Mouse (Mus musculus): ENCODE measurements around the gene Dusp3. TPM values are rescaled to one million over a fixed set of nuclear protein-coding genes. Genes with fewer than 3 reads are reported as not detected.

The Dusp3 gene
- polyA plus RNA-seq, 1 experiment from 2014 or later = 11.3 TPM

- Histone ChIP-seq H3K9me3 (no peaks in the 10 kb centered on the region), H3K4me2 (replicated peaks) (peak overlapping the region; percentile 76), H3K4me3 (replicated peaks) (peak overlapping the region; percentile 68), H3K36me3 (peaks cover 12% of the 10 kb centered on the region), H3K27ac (peak overlapping the region; percentile 93), H3K9ac (replicated peaks) (peak overlapping the region; percentile 82), H3K4me1 (replicated peaks) (peaks cover 47% of the 10 kb centered on the region), H3K27me3 (0 out of 2 replicates have a peak, but pooled peaks cover 3% of the 10 kb centered on the region)
- peak; percentile 21; the same call in 1 of the 2 replicates for ATAC-seq
- WGBS = 3% methylated on average over 22 of the region's 23 CpGs
Observed at GRCm38 (mm10) chr11:102025991-102026660, 39.3 kb upstream of the Dusp3 start.

GRCm38 (mm10) chr11:102025354-102025753, 38.5 kb upstream of the Dusp3 start:
- H3K9me3 ChIP-seq = no peaks in the 10 kb centered on the region
- ATAC-seq = no peak
- peak overlapping the region; percentile 68 for H3K4me3 ChIP-seq (replicated peaks)
- H3K36me3 ChIP-seq = peaks cover 14% of the 10 kb centered on the region
- H3K27me3 ChIP-seq = no peaks in the 10 kb centered on the region
- H3K4me1 ChIP-seq (replicated peaks) = peaks cover 47% of the 10 kb centered on the region
- H3K27ac ChIP-seq = peak overlapping the region; percentile 25; the same call in 1 of the 2 replicates
- WGBS = 35% methylated on average over 7 of the region's 7 CpGs
- H3K9ac ChIP-seq (replicated peaks) = peak overlapping the region; percentile 46; the same call in 1 of the 2 replicates
- peak overlapping the region; percentile 76 for H3K4me2 ChIP-seq (replicated peaks)

DNA sequence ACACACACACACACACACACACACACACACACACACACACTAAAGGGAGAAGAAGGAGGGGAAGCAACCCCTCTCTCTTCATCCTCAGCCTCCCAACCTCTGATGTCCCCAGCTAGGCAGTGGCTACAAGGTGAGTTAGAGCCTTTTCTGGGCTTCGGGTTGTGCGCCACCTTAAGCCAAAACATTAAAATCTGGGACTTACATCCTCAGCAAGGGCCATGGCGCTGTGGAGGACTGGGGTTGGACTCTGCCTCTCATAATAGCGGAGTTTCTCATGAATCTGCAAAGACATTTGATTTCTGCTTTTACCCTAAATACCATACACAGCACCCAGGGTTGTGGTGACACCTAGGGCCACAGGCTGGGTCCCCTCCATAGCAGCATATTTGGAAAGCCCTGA, 38.1 kb upstream of the Dusp3 start:
- H3K4me2 ChIP-seq (replicated peaks) = peak overlapping the region; percentile 76
- H3K27me3 ChIP-seq = no peaks in the 10 kb centered on the region
- H3K4me3 ChIP-seq (replicated peaks) = peak overlapping the region; percentile 68; the same call in 1 of the 2 replicates
- no peaks in the 10 kb centered on the region for H3K9me3 ChIP-seq
- ATAC-seq = no peak
- peak overlapping the region; percentile 46; the same call in 1 of the 2 replicates for H3K9ac ChIP-seq (replicated peaks)
- H3K36me3 ChIP-seq = peaks cover 19% of the 10 kb centered on the region
- H3K27ac ChIP-seq = no peak overlapping the region
- 82% methylated on average over 4 of the region's 4 CpGs for WGBS
- H3K4me1 ChIP-seq (replicated peaks) = peaks cover 45% of the 10 kb centered on the region

- Histone ChIP-seq H3K27ac (0 out of 2 replicates have a peak overlapping the region, but pooled peaks have one; percentile 9), H3K9me3 (no peaks in the 10 kb centered on the region), H3K36me3 (peaks cover 23% of the 10 kb centered on the region), H3K27me3 (no peaks in the 10 kb centered on the region), H3K4me3 (replicated peaks) (0 out of 2 replicates have a peak overlapping the region, but pooled peaks have one; percentile 68), H3K4me1 (replicated peaks) (peaks cover 48% of the 10 kb centered on the region), H3K4me2 (replicated peaks) (no peak overlapping the region; the same call in 1 of the 2 replicates), H3K9ac (replicated peaks) (peak overlapping the region; percentile 19)
- no peak for ATAC-seq
- WGBS = 89% methylated on average over 6 of the region's 6 CpGs
Observed at GRCm38 (mm10) chr11:102024084-102024758, 37.4 kb upstream of the Dusp3 start.

DNA sequence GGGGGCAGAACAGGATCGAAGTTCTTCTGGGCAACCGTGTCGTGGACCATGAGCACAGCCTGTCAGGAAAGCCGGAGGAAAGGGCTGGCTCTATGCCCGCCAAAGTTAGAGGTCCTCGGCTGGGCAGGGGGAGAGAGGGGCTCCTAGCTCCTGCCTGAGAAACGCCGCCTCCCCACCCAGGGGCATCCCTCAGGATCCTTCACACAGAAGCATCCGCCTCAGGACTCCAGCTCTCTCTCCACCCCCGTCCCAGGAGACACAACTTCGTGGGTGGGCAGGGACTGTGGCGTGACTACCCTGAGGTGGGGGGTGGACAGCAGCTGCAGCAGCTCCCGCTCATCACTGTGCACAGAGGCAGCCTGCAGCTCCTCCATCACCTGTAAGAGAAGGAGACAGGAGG, 36.6 kb upstream of the Dusp3 start:
- H3K4me2 ChIP-seq (replicated peaks) = no peak overlapping the region
- H3K27ac ChIP-seq = no peak overlapping the region
- H3K4me1 ChIP-seq (replicated peaks) = peaks cover 47% of the 10 kb centered on the region
- 78% methylated on average over 13 of the region's 13 CpGs for WGBS
- ATAC-seq = no peak
- H3K36me3 ChIP-seq = peaks cover 29% of the 10 kb centered on the region
- no peaks in the 10 kb centered on the region for H3K27me3 ChIP-seq
- H3K9ac ChIP-seq (replicated peaks) = 0 out of 2 replicates have a peak overlapping the region, but pooled peaks have one; percentile 28
- no peak overlapping the region for H3K4me3 ChIP-seq (replicated peaks)
- H3K9me3 ChIP-seq = no peaks in the 10 kb centered on the region

GRCm38 (mm10) chr11:102021196-102021595, 34.4 kb upstream of the Dusp3 start:
- peaks cover 50% of the 10 kb centered on the region for H3K36me3 ChIP-seq
- no peak for ATAC-seq
- 91% methylated on average over 5 of the region's 5 CpGs for WGBS
- no peak overlapping the region for H3K27ac ChIP-seq
- H3K4me3 ChIP-seq (replicated peaks) = no peak overlapping the region
- no peak overlapping the region for H3K4me2 ChIP-seq (replicated peaks)
- no peak overlapping the region for H3K9ac ChIP-seq (replicated peaks)
- no peaks in the 10 kb centered on the region for H3K27me3 ChIP-seq
- peaks cover 34% of the 10 kb centered on the region for H3K4me1 ChIP-seq (replicated peaks)
- no peaks in the 10 kb centered on the region for H3K9me3 ChIP-seq

DNA sequence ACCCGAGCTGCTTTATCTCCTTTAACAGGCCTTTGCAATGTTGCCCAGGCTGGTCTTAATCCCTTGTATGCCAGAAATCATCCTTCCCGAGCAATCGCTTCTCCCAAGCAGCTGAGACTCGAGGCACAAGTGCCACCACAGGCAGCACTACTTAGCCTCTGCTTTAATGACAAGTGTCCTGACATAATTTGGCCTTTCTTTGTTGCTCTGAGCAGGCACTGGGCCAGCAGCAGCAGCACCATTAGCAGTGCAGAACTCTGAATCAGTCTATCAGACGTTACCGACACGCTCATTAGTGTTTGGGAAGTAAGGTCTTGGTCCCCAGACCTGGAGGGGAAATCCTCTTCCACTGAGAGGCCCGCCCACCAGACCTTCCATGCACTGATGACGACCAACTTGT, 32.9 kb upstream of the Dusp3 start:
- Histone ChIP-seq H3K9ac (replicated peaks) (no peak overlapping the region), H3K4me3 (replicated peaks) (no peak overlapping the region), H3K9me3 (no peaks in the 10 kb centered on the region), H3K4me1 (replicated peaks) (peaks cover 32% of the 10 kb centered on the region), H3K27ac (no peak overlapping the region), H3K4me2 (replicated peaks) (no peak overlapping the region), H3K27me3 (no peaks in the 10 kb centered on the region), H3K36me3 (peaks cover 63% of the 10 kb centered on the region)
- no peak for ATAC-seq
- WGBS = 65% methylated on average over 9 of the region's 9 CpGs

GRCm38 (mm10) chr11:102016136-102016535, 29.3 kb upstream of the Dusp3 start:
- Histone ChIP-seq H3K4me1 (replicated peaks) (peaks cover 18% of the 10 kb centered on the region; the same call in 1 of the 2 replicates), H3K4me3 (replicated peaks) (no peak overlapping the region), H3K36me3 (peaks cover 85% of the 10 kb centered on the region), H3K27me3 (no peaks in the 10 kb centered on the region), H3K4me2 (replicated peaks) (no peak overlapping the region), H3K27ac (no peak overlapping the region), H3K9me3 (no peaks in the 10 kb centered on the region), H3K9ac (replicated peaks) (no peak overlapping the region)
- WGBS = 96% methylated on average over 1 of the region's 1 CpGs
- no peak for ATAC-seq

GRCm38 (mm10) chr11:102015472-102015871, 28.7 kb upstream of the Dusp3 start:
- ATAC-seq = no peak
- 58% methylated on average over 6 of the region's 6 CpGs for WGBS

DNA sequence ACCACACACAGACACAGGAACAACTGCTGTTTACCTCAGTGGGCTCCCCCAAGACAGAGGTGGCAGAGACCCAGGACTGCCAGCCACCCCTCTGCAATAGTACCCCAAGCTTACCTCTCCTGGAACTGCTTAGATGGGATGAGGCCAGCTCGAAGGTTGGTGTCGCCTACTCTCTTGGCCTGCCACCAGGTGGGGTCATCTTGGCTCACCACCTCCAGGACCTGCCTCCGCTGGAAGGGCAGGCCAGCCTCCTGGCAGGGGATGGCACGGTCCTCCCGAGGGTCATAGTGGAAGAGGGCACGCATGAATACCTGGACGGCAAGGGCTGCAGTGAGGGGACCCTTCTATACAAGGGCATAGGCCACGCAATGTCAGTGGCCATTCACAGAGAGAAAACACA, 26.4 kb upstream of the Dusp3 start:
- Histone ChIP-seq H3K27ac (no peak overlapping the region), H3K9ac (replicated peaks) (no peak overlapping the region), H3K4me1 (replicated peaks) (peaks cover 26% of the 10 kb centered on the region), H3K9me3 (no peaks in the 10 kb centered on the region), H3K27me3 (no peaks in the 10 kb centered on the region), H3K36me3 (peaks cover 95% of the 10 kb centered on the region), H3K4me2 (replicated peaks) (no peak overlapping the region), H3K4me3 (replicated peaks) (no peak overlapping the region)
- no peak for ATAC-seq
- 95% methylated on average over 8 of the region's 8 CpGs for WGBS

More at GRCm38 (mm10) chr11:102015472-102015871, 28.7 kb upstream of the Dusp3 start:
- peaks cover 90% of the 10 kb centered on the region for H3K36me3 ChIP-seq
- no peaks in the 10 kb centered on the region for H3K27me3 ChIP-seq
- H3K4me2 ChIP-seq (replicated peaks) = no peak overlapping the region
- no peak overlapping the region for H3K9ac ChIP-seq (replicated peaks)
- H3K9me3 ChIP-seq = no peaks in the 10 kb centered on the region
- peaks cover 21% of the 10 kb centered on the region for H3K4me1 ChIP-seq (replicated peaks)
- no peak overlapping the region for H3K4me3 ChIP-seq (replicated peaks)
- peak overlapping the region; percentile 14; the same call in 1 of the 2 replicates for H3K27ac ChIP-seq

- Histone ChIP-seq H3K9me3 (no peaks in the 10 kb centered on the region), H3K27me3 (no peaks in the 10 kb centered on the region), H3K4me1 (replicated peaks) (peaks cover 31% of the 10 kb centered on the region), H3K36me3 (peaks cover 96% of the 10 kb centered on the region), H3K9ac (replicated peaks) (no peak overlapping the region), H3K4me2 (replicated peaks) (no peak overlapping the region), H3K4me3 (replicated peaks) (no peak overlapping the region), H3K27ac (no peak overlapping the region)
- ATAC-seq = no peak
- 81% methylated on average over 8 of the region's 8 CpGs for WGBS
Observed at GRCm38 (mm10) chr11:102011510-102011909, 24.7 kb upstream of the Dusp3 start.

GRCm38 (mm10) chr11:102010140-102010539, 23.3 kb upstream of the Dusp3 start:
- ATAC-seq = peak; percentile 61
- Histone ChIP-seq H3K4me3 (replicated peaks) (no peak overlapping the region), H3K27ac (peak overlapping the region; percentile 83), H3K4me2 (replicated peaks) (no peak overlapping the region), H3K36me3 (peaks cover 95% of the 10 kb centered on the region), H3K9me3 (no peaks in the 10 kb centered on the region), H3K27me3 (no peaks in the 10 kb centered on the region), H3K9ac (replicated peaks) (no peak overlapping the region; the same call in 1 of the 2 replicates), H3K4me1 (replicated peaks) (peaks cover 26% of the 10 kb centered on the region)
- WGBS = 60% methylated on average over 13 of the region's 13 CpGs

Measured in midbrain, embryonic 13.5 days (tissue).